Mouse (Mus musculus) myocyte (in vitro differentiated cells): ENCODE data around the gene Rbm15b. TPM values are rescaled to one million over a fixed set of nuclear protein-coding genes. Genes with fewer than 3 reads are reported as not detected.

ENCODE experiments used
- H3K27me3 ChIP-seq: one replicate; pipeline ENCODE4 v1.6.1; 2011; ENCODE audit not compliant: control insufficient read depth, insufficient read depth, insufficient read length
- H3K36me3 ChIP-seq: one replicate; pipeline ENCODE4 v1.6.1; 2011; ENCODE audit not compliant: control insufficient read depth, insufficient read depth
- H3K4me2 ChIP-seq: one replicate; pipeline ENCODE4 v1.6.1; 2011; ENCODE audit warnings: low read depth, control low read depth
- H3K4me3 ChIP-seq: one replicate; pipeline ENCODE4 v1.5.1; 2011; ENCODE audit warnings: mild to moderate bottlenecking, control low read depth, moderate library complexity
- H3K79me2 ChIP-seq: one replicate; pipeline ENCODE4 v1.6.1; 2011; ENCODE audit not compliant: control insufficient read depth, insufficient read depth
- H3ac ChIP-seq: one replicate; pipeline ENCODE4 v1.6.1; 2011; ENCODE audit not compliant: control insufficient read depth, insufficient read length
- CEBPB ChIP-seq: IDR thresholded peaks from 2 replicates; pipeline ENCODE4 v1.6.1; 2011; ENCODE audit warnings: mild to moderate bottlenecking, moderate library complexity; ENCODE audit not compliant: poor library complexity, insufficient read depth, severe bottlenecking
- E2F4 ChIP-seq: IDR thresholded peaks from one replicate; pipeline ENCODE4 v1.6.1; 2011; ENCODE audit warnings: mild to moderate bottlenecking, control low read depth, moderate library complexity; ENCODE audit not compliant: insufficient read depth
- MAX ChIP-seq: IDR thresholded peaks from one replicate; pipeline ENCODE4 v1.6.1; 2011; ENCODE audit warnings: low read depth, mild to moderate bottlenecking, control low read depth
- MYOD1 ChIP-seq, 3 experiments: IDR thresholded peaks; one replicate each; pipeline ENCODE4 v1.6.1; 2011; ENCODE audit warnings: control low read depth in 2 of 3, low read depth in 2 of 3, mild to moderate bottlenecking in 2 of 3, moderate library complexity in 1 of 3; ENCODE audit not compliant: insufficient read length in 2 of 3, control insufficient read depth in 1 of 3
- MYOG ChIP-seq, 3 experiments: IDR thresholded peaks; one replicate each; pipeline ENCODE4 v1.6.1; 2011; ENCODE audit warnings: control low read depth in 2 of 3, low read depth in 2 of 3, mild to moderate bottlenecking in 2 of 3; ENCODE audit not compliant: insufficient read length in 2 of 3, control insufficient read depth in 1 of 3, insufficient read depth in 1 of 3
- POLR2A ChIP-seq: IDR thresholded peaks from one replicate; pipeline ENCODE4 v1.6.1; 2011; ENCODE audit warnings: low read depth, mild to moderate bottlenecking, control low read depth, moderate library complexity; ENCODE audit not compliant: insufficient read length
- POLR2AphosphoS2 ChIP-seq: IDR thresholded peaks from one replicate; pipeline ENCODE4 v1.6.1; 2011; ENCODE audit warnings: low read depth, control low read depth; ENCODE audit not compliant: insufficient read length
- REST ChIP-seq: IDR thresholded peaks from one replicate; pipeline ENCODE4 v1.6.1; 2011; ENCODE audit warnings: mild to moderate bottlenecking, control low read depth, moderate library complexity; ENCODE audit not compliant: insufficient read depth, insufficient read length
- SRF ChIP-seq: IDR thresholded peaks from one replicate; pipeline ENCODE4 v1.6.1; 2011; ENCODE audit warnings: low read depth; ENCODE audit not compliant: control insufficient read depth, insufficient read length
- TCF12 ChIP-seq: IDR thresholded peaks from one replicate; pipeline ENCODE4 v1.6.1; 2011; ENCODE audit warnings: mild to moderate bottlenecking, control low read depth; ENCODE audit not compliant: poor library complexity, insufficient read depth, severe bottlenecking
- TCF3 ChIP-seq: IDR thresholded peaks from one replicate; pipeline ENCODE4 v1.6.1; 2011; ENCODE audit warnings: low read depth, control low read depth; ENCODE audit not compliant: insufficient read length
- USF1 ChIP-seq: IDR thresholded peaks from one replicate; pipeline ENCODE4 v1.6.1; 2011; ENCODE audit warnings: low read depth, mild to moderate bottlenecking, control low read depth, moderate library complexity
- polyA plus RNA-seq: library from polyadenylated mRNA; unstranded; fragments of >200 nt; fragmentation: generic; extraction: Trizol; gene quantifications from one replicate; pipeline ENCODE4 v1.2.1, GENCODE M21; 2012; ENCODE audit warnings: missing spikeins

The Rbm15b gene
- polyA plus RNA-seq, 1 experiment: 14.2 TPM

- Histone ChIP-seq H3K36me3 (no peaks in the 10 kb centered on the region), H3ac (no peak overlapping the region), H3K4me3 (no peak overlapping the region), H3K27me3 (peaks cover 13% of the 10 kb centered on the region), H3K4me2 (peak overlapping the region; percentile 18), H3K79me2 (no peaks in the 10 kb centered on the region)
- TF ChIP-seq USF1 (no peak), E2F4 (no peak), POLR2AphosphoS2 (no peak), SRF (no peak)
Observed at GRCm38 (mm10) chr9:106908715-106909114, 21.5 kb upstream of the Rbm15b start.

DNA sequence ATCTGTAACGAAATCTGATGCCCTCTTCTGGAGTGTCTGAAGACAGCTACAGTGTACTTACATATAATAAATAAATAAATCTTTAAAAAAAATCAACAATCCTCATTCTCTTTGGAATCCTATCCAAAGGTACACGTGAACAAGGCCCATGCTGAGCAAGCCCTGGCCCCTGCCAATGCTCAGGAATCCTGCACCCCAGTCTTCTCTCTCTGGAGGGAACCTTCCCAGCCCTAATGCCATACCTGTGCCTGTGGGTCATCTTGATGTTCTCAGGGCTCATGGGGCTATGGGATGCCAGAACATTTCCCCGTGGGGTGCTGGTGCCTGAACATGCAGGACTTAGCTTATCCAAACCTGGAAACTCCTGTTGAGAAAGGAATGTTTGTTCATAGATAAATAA is 20.9 kb upstream of the Rbm15b start:
- no peak overlapping the region for H3K4me3 ChIP-seq
- peaks cover 12% of the 10 kb centered on the region for H3K27me3 ChIP-seq
- H3ac ChIP-seq: no peak overlapping the region
- no peaks in the 10 kb centered on the region for H3K79me2 ChIP-seq
- no peak for TF ChIP-seq MYOG (IDR thresholded peaks at IDR 0.05; ENCODE audit: control insufficient read depth in 1 of 3, insufficient read depth in 1 of 3, insufficient read length in 2 of 3, low read depth in 2 of 3)
- TF ChIP-seq TCF3: no peak
- TF ChIP-seq TCF12: no peak
- TF ChIP-seq E2F4: no peak
- H3K36me3 ChIP-seq: no peaks in the 10 kb centered on the region
- H3K4me2 ChIP-seq: no peak overlapping the region

- Histone ChIP-seq H3K36me3 (no peaks in the 10 kb centered on the region), H3K27me3 (peaks cover 12% of the 10 kb centered on the region), H3K79me2 (no peaks in the 10 kb centered on the region)
Observed at GRCm38 (mm10) chr9:106906597-106906996, 19.4 kb upstream of the Rbm15b start.

GRCm38 (mm10) chr9:106903791-106904134 is 16.5 kb upstream of the Rbm15b start:
- Histone ChIP-seq H3K27me3 (peaks cover 12% of the 10 kb centered on the region), H3K36me3 (no peaks in the 10 kb centered on the region), H3K4me3 (no peak overlapping the region), H3ac (no peak overlapping the region), H3K79me2 (no peaks in the 10 kb centered on the region), H3K4me2 (no peak overlapping the region)
- TF ChIP-seq TCF12: no peak
- TF ChIP-seq MAX: no peak
- no peak for TF ChIP-seq MYOG (IDR thresholded peaks at IDR 0.05; ENCODE audit: control insufficient read depth in 1 of 3, insufficient read depth in 1 of 3, insufficient read length in 2 of 3, low read depth in 2 of 3)
- TF ChIP-seq POLR2A: no peak
- TF ChIP-seq POLR2AphosphoS2: no peak
- TF ChIP-seq E2F4: no peak
- no peak for TF ChIP-seq USF1
- no peak for TF ChIP-seq CEBPB
- no peak for TF ChIP-seq MYOD1 (IDR thresholded peaks at IDR 0.05; ENCODE audit: control insufficient read depth in 1 of 3, insufficient read length in 2 of 3, low read depth in 2 of 3)
- TF ChIP-seq REST: no peak
- no peak for TF ChIP-seq TCF3
- no peak for TF ChIP-seq SRF

More at GRCm38 (mm10) chr9:106906597-106906996, 19.4 kb upstream of the Rbm15b start:
- no peak overlapping the region for H3ac ChIP-seq
- TF ChIP-seq REST: no peak
- no peak for TF ChIP-seq USF1
- no peak for TF ChIP-seq POLR2AphosphoS2
- no peak for TF ChIP-seq TCF12
- no peak for TF ChIP-seq E2F4
- TF ChIP-seq MYOD1 (IDR thresholded peaks at IDR 0.05; ENCODE audit: control insufficient read depth in 1 of 3, insufficient read length in 2 of 3, low read depth in 2 of 3): no peak
- TF ChIP-seq SRF: no peak
- no peak for TF ChIP-seq CEBPB
- TF ChIP-seq TCF3: no peak
- TF ChIP-seq MYOG (IDR thresholded peaks at IDR 0.05; ENCODE audit: control insufficient read depth in 1 of 3, insufficient read depth in 1 of 3, insufficient read length in 2 of 3, low read depth in 2 of 3): no peak
- no peak for TF ChIP-seq MAX
- no peak for TF ChIP-seq POLR2A
- no peak overlapping the region for H3K4me3 ChIP-seq
- H3K4me2 ChIP-seq: no peak overlapping the region

GRCm38 (mm10) chr9:106903099-106903790 is 16.0 kb upstream of the Rbm15b start:
- no peak overlapping the region for H3ac ChIP-seq
- no peak overlapping the region for H3K4me3 ChIP-seq
- no peaks in the 10 kb centered on the region for H3K79me2 ChIP-seq
- H3K4me2 ChIP-seq: no peak overlapping the region
- H3K27me3 ChIP-seq: peaks cover 12% of the 10 kb centered on the region
- TF ChIP-seq POLR2AphosphoS2 (no peak), SRF (no peak), MYOD1 (IDR thresholded peaks at IDR 0.05; ENCODE audit: control insufficient read depth in 1 of 3, insufficient read length in 2 of 3, low read depth in 2 of 3) (no peak), CEBPB (no peak), E2F4 (no peak), USF1 (no peak)
- no peaks in the 10 kb centered on the region for H3K36me3 ChIP-seq
